Mouse (Mus musculus): ENCODE measurements around the gene Plekhm1. TPM values are rescaled to one million over a fixed set of nuclear protein-coding genes. Genes with fewer than 3 reads are reported as not detected.

Plekhm1 gene
- total RNA-seq, 2 experiments from 2014 or later, result 18.0 TPM

- no peak for DNase-seq (ENCODE audit: low spot score in 2 of 2)
These were observed 51.0 kb downstream of the Plekhm1 start for GRCm38 (mm10) chr11:103361396-103362053.

GRCm38 (mm10) chr11:103360661-103361081 is 51.8 kb downstream of the Plekhm1 start:
- DNase-seq (ENCODE audit: low spot score in 2 of 2), result no peak

- DNase-seq (ENCODE audit: low spot score in 2 of 2), result peak; percentile 65 to 73
These were observed 52.4 kb downstream of the Plekhm1 start for GRCm38 (mm10) chr11:103359841-103360641.

- DNase-seq (ENCODE audit: low spot score in 2 of 2), result peak in 1 of 2 experiments; percentile 50
These were observed 53.4 kb downstream of the Plekhm1 start for GRCm38 (mm10) chr11:103359122-103359521.

GRCm38 (mm10) chr11:103358316-103358715 is 54.2 kb downstream of the Plekhm1 start:
- DNase-seq (ENCODE audit: low spot score in 2 of 2), result no peak

GRCm38 (mm10) chr11:103357710-103358109 is 54.8 kb downstream of the Plekhm1 start:
- DNase-seq (ENCODE audit: low spot score in 2 of 2), result no peak

GRCm38 (mm10) chr11:103356938-103357670 is 55.4 kb downstream of the Plekhm1 start:
- no peak for DNase-seq (ENCODE audit: low spot score in 2 of 2)

GRCm38 (mm10) chr11:103356032-103356571 is 56.4 kb downstream of the Plekhm1 start:
- DNase-seq (ENCODE audit: low spot score in 2 of 2), result no peak

- no peak for DNase-seq (ENCODE audit: low spot score in 2 of 2)
These were observed 57.2 kb downstream of the Plekhm1 start for GRCm38 (mm10) chr11:103355251-103355650.

- DNase-seq (ENCODE audit: low spot score in 2 of 2), result no peak
These were observed 58.5 kb downstream of the Plekhm1 start for GRCm38 (mm10) chr11:103354033-103354432.

GRCm38 (mm10) chr11:103352239-103352814 is 60.2 kb downstream of the Plekhm1 start:
- no peak for DNase-seq (ENCODE audit: low spot score in 2 of 2)

- DNase-seq (ENCODE audit: low spot score in 2 of 2), result no peak
These were observed 61.7 kb downstream of the Plekhm1 start for GRCm38 (mm10) chr11:103350711-103351315.

- no peak for DNase-seq (ENCODE audit: low spot score in 2 of 2)
These were observed 62.8 kb downstream of the Plekhm1 start for GRCm38 (mm10) chr11:103349699-103350098.

GRCm38 (mm10) chr11:103346657-103347056 is 65.8 kb downstream of the Plekhm1 start:
- DNase-seq (ENCODE audit: low spot score in 2 of 2), result no peak

- DNase-seq (ENCODE audit: low spot score in 2 of 2), result no peak
These were observed 66.3 kb downstream of the Plekhm1 start for GRCm38 (mm10) chr11:103346236-103346635.

GRCm38 (mm10) chr11:103345408-103346091 is 66.9 kb downstream of the Plekhm1 start:
- DNase-seq (ENCODE audit: low spot score in 2 of 2), result no peak

GRCm38 (mm10) chr11:103344494-103345332 is 67.8 kb downstream of the Plekhm1 start:
- DNase-seq (ENCODE audit: low spot score in 2 of 2), result no peak

- DNase-seq (ENCODE audit: low spot score in 2 of 2), result no peak
These were observed 68.6 kb downstream of the Plekhm1 start for GRCm38 (mm10) chr11:103343881-103344280.

- no peak for DNase-seq (ENCODE audit: low spot score in 2 of 2)
These were observed 69.4 kb downstream of the Plekhm1 start for GRCm38 (mm10) chr11:103343063-103343462.

Data from adrenal gland, postnatal 4 days (tissue).